Comparison of ENCODE assay signal across 10 mouse cellular contexts in the genomic region with DNA sequence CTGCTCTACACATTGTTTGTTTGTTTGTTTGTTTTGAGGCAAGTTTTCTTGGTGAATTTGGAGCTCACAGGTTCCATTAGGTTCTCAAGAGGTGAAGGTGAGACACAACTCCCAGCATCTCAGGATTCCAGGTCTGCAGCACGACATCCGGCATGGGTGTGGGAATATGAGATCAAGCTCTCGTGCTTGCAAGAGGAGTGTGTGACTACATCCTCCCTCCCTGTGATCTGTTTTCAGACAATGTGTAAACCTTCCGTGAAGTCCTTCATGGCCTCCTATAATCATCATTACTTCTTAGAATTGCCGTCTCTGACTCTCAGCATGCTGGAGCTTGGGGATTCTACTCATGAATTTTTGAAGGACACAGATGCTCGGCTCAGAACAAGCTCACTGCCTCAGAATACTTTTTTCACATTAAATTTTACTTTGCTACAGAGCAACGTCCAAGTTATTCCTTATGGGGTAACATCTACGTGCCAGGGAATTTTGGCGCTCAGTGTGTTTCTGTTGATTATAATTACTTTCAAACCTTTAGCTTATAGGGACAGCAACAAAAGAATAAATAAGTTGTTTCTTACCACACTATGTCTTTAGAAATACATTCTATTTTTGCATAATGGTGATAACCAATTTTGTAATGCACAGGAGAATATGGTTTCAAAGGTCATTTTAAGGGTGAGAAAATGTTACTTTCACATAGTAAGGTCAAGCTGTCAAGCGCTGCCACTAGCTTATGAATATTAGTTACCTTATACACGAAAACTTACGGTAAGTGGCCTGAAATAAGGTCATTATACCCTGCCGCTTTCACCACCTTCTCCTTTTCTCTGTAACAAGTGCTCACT.
A peak's percentile ranks its signal among the peaks of the same experiment; 100 is the strongest.
DNase-seq lines count a peak whose midpoint lies in the region; ATAC-seq lines count a peak whose summit lies in the region.
"Had no signal": no experiment of that assay in that cellular context is flagged by ENCODE, and none has a peak within 500 bp of the region (broad histone marks: within the 10 kb centered on the region; RNA-seq: fewer than 3 reads in every experiment).

No protein-coding gene starts in this region.

- H3K4me3 ChIP-seq in kidney, embryonic 16.5 days (ENCODE audit: low read length) = no peak overlapping the region
- no peak overlapping the region for H3K4me3 ChIP-seq in kidney, embryonic 14.5 days (ENCODE audit: low read length)
- peak overlapping the region; percentile 22 for H3K4me3 ChIP-seq in heart, embryonic 16.5 days (ENCODE audit: low read length)
- H3K4me3 ChIP-seq in midbrain, embryonic 16.5 days (ENCODE audit: low read depth, low read length) = no peak overlapping the region
- H3K4me3 ChIP-seq: liver, embryonic 15.5 days had no signal

- DNase-seq in testis, postnatal 14 days (ENCODE audit: low spot score) = no peak
- DNase-seq in ovary, adult 18-20 months (ENCODE audit: low spot score) = no peak
- DNase-seq in thymus, postnatal 0 days (ENCODE audit: low spot score) = no peak

- H3K27me3 ChIP-seq in kidney, embryonic 16.5 days (ENCODE audit: insufficient read depth, low read length) = no peaks in the 10 kb centered on the region
- H3K27me3 ChIP-seq in kidney, embryonic 14.5 days (ENCODE audit: control insufficient read depth, insufficient read depth, low read length) = no peaks in the 10 kb centered on the region
- H3K27me3 ChIP-seq in heart, embryonic 16.5 days (ENCODE audit: control insufficient read depth, insufficient read depth, low read length) = no peaks in the 10 kb centered on the region
- H3K27me3 ChIP-seq in midbrain, embryonic 16.5 days (ENCODE audit: control insufficient read depth, insufficient read depth, low read depth, low read length) = no peaks in the 10 kb centered on the region
- H3K27me3 ChIP-seq: liver, embryonic 15.5 days had no signal

- H3K36me3 ChIP-seq in kidney, embryonic 16.5 days (ENCODE audit: insufficient read depth, low read length) = no peaks in the 10 kb centered on the region
- H3K36me3 ChIP-seq in kidney, embryonic 14.5 days (ENCODE audit: control insufficient read depth, insufficient read depth, low read length) = no peaks in the 10 kb centered on the region
- no peaks in the 10 kb centered on the region for H3K36me3 ChIP-seq in heart, embryonic 16.5 days (ENCODE audit: control insufficient read depth, insufficient read depth)
- H3K36me3 ChIP-seq in midbrain, embryonic 16.5 days (ENCODE audit: control insufficient read depth, insufficient read depth, low read length) = no peaks in the 10 kb centered on the region
- H3K36me3 ChIP-seq: liver, embryonic 15.5 days had no signal

- H3K27ac ChIP-seq in kidney, embryonic 16.5 days (ENCODE audit: low read length) = no peak overlapping the region
- no peak overlapping the region for H3K27ac ChIP-seq in kidney, embryonic 14.5 days (ENCODE audit: low read depth, low read length)
- 0 out of 2 replicates have a peak overlapping the region, but pooled peaks have one; percentile 23 for H3K27ac ChIP-seq in heart, embryonic 16.5 days (ENCODE audit: low read length)
- no peak overlapping the region for H3K27ac ChIP-seq in midbrain, embryonic 16.5 days (ENCODE audit: low read length)
- H3K27ac ChIP-seq: liver, embryonic 15.5 days; stomach, postnatal 0 days had no signal

- 0 out of 2 replicates have a peak overlapping the region, but pooled peaks have one; percentile 21 for H3K4me2 ChIP-seq in kidney, embryonic 16.5 days (replicated peaks; ENCODE audit: low read depth, low read length)
- no peak overlapping the region for H3K4me2 ChIP-seq in kidney, embryonic 14.5 days (replicated peaks; ENCODE audit: low read depth, low read length)
- peak overlapping the region; percentile 58 for H3K4me2 ChIP-seq in heart, embryonic 16.5 days (ENCODE audit: low read depth, low read length)
- H3K4me2 ChIP-seq in midbrain, embryonic 16.5 days (ENCODE audit: low read length) = no peak overlapping the region
- H3K4me2 ChIP-seq: liver, embryonic 15.5 days had no signal

- peaks cover 5% of the 10 kb centered on the region for H3K4me1 ChIP-seq in kidney, embryonic 16.5 days (ENCODE audit: insufficient read depth, low read length)
- H3K4me1 ChIP-seq in kidney, embryonic 14.5 days (ENCODE audit: control insufficient read depth, insufficient read depth, low read length) = no peaks in the 10 kb centered on the region
- H3K4me1 ChIP-seq in heart, embryonic 16.5 days (ENCODE audit: control insufficient read depth, insufficient read depth, low read length) = peaks cover 14% of the 10 kb centered on the region
- H3K4me1 ChIP-seq in midbrain, embryonic 16.5 days (ENCODE audit: control insufficient read depth, insufficient read depth, low read length) = peaks cover 8% of the 10 kb centered on the region
- H3K4me1 ChIP-seq: liver, embryonic 15.5 days had no signal

- H3K9me3 ChIP-seq in kidney, embryonic 16.5 days (ENCODE audit: low read length) = 0 out of 2 replicates have a peak, but pooled peaks cover 2% of the 10 kb centered on the region
- peaks cover 2% of the 10 kb centered on the region; the same call in 1 of the 2 replicates for H3K9me3 ChIP-seq in kidney, embryonic 14.5 days (ENCODE audit: control insufficient read depth, low read length)
- no peaks in the 10 kb centered on the region for H3K9me3 ChIP-seq in heart, embryonic 16.5 days (replicated peaks; ENCODE audit: control insufficient read depth, low read length)
- no peaks in the 10 kb centered on the region for H3K9me3 ChIP-seq in midbrain, embryonic 16.5 days (replicated peaks; ENCODE audit: control insufficient read depth, low read length, poor library complexity, severe bottlenecking)
- H3K9me3 ChIP-seq: liver, embryonic 15.5 days had no signal

- no peak for ATAC-seq in kidney, embryonic 16.5 days (ENCODE audit: low FRiP score, low TSS enrichment)
- ATAC-seq in kidney, embryonic 14.5 days (ENCODE audit: low FRiP score, low TSS enrichment) = no peak
- peak; percentile 87 for ATAC-seq in common myeloid progenitor, adult 5-6 weeks (replicated peaks; ENCODE audit: low read depth, poor library complexity, severe bottlenecking)
- ATAC-seq in heart, embryonic 16.5 days (replicated peaks; ENCODE audit: extremely low read depth, insufficient read depth, low FRiP score) = no peak
- ATAC-seq in midbrain, embryonic 16.5 days = peak; percentile 48; the same call in 1 of the 2 replicates

- no peak overlapping the region for H3K9ac ChIP-seq in kidney, embryonic 16.5 days (replicated peaks; ENCODE audit: low read length)
- no peak overlapping the region for H3K9ac ChIP-seq in kidney, embryonic 14.5 days (ENCODE audit: low read depth, low read length)
- H3K9ac ChIP-seq in heart, embryonic 16.5 days (ENCODE audit: low read length) = no peak overlapping the region
- H3K9ac ChIP-seq in midbrain, embryonic 16.5 days (ENCODE audit: low read depth, low read length) = no peak overlapping the region
- H3K9ac ChIP-seq: liver, embryonic 15.5 days had no signal

- 40% methylated on average over 13 of the region's 13 CpGs for WGBS in kidney, embryonic 16.5 days
- WGBS in kidney, embryonic 14.5 days = 42% methylated on average over 13 of the region's 13 CpGs
- WGBS in heart, embryonic 16.5 days = 47% methylated on average over 13 of the region's 13 CpGs
- WGBS in midbrain, embryonic 16.5 days = 26% methylated on average over 13 of the region's 13 CpGs

Comparison
In these comparisons a context has a peak if more than half of its experiments do, and no peak if none do; other contexts are left out.
1. H3K4me2 ChIP-seq: peak in kidney, embryonic 16.5 days (single experiment) and heart, embryonic 16.5 days (single experiment); none in kidney, embryonic 14.5 days (single experiment) and midbrain, embryonic 16.5 days (single experiment).
2. ATAC-seq: peak in common myeloid progenitor, adult 5-6 weeks (single experiment) and midbrain, embryonic 16.5 days (single experiment); none in kidney, embryonic 16.5 days (single experiment), kidney, embryonic 14.5 days (single experiment) and heart, embryonic 16.5 days (single experiment).